Mouse (Mus musculus): ENCODE data around the gene Zdhhc22. TPM values are rescaled to one million over a fixed set of nuclear protein-coding genes. Genes with fewer than 3 reads are reported as not detected.

The Zdhhc22 gene
- total RNA-seq, 2 experiments from 2014 or later, result not detected

DNA sequence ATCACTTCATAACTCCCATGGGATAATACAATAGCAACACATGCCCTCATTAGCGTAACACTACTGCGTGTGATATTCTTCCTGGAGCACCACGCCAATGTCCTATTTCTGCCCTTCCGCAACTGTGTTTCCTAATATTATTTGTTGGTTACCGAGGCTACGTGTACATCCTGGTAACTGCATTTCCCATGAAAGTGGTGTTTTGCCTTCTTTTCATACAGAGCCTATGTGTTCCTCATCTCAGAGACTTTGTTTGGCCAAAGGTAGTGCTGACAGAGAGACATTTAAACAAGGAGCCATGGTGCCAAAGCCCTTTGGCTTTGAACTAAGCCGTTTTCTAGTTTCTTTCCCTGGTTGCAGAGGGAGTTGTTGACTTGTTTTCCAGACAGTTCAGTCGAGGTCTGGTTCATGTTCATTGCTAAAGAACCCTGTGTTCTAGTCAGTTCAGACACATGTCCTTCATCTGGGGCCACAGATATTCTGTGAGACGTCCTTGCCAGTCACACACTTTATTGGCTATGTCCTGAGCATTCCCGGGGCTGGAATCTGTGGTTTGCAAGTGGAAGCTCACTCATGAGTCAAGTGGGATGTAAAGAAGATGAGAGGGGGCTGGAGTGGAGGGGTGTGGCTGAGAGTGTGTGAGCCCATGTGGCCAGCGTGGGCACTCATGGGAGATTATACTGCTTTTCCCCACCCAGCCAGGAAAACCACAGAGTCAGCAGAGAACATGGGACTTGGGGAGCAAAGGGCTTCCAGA lies 53.5 kb downstream of the Zdhhc22 start:
- peak; percentile 70 to 82 for DNase-seq

DNA sequence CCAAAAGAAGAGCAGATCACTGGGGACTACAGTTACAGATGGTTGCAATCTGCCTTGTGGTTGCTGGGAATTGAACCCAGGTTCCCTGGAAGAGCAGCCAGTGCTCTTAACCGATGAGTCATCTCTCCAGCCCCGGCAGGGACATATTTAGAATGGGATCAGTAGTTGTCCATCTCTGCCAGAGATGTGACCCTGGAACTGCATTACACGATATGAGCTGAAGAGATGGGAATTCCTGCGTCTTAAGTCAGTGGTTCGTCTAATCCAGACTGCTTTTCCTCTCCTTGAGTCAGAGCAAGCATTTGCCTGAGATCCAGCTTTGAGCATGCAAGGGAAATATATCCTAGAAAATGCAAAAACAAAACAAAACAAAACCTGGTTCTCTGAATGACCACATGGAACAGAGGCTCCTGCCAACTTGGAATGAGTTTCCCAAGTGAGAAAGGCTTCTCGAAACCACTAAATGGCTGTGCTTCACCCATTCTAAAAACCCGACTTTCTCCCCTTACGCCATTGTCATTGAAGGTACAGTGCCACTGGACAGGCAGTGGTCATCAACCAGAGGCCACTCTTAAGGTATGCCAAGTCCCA lies 54.4 kb downstream of the Zdhhc22 start:
- peak; percentile 63 to 66 for DNase-seq

DNA sequence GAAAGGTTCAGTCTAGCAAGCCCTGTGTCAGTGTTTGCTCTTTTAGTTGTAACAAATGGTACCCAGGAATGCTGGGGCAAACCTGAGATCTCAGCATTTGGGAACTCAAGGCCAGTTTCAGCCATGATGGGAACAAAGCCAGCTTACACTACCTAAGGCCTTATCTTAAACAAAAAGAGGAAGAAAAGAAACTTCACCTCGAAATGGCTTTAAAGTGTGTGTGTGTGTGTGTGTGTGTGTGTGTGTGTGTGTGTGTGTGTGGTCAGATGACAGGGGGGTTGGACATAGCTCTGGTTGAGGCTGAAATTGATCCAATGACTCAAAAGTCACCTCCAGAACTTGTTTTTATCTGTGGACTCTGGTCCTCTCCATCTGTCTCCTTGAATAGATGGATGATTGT lies 55.5 kb downstream of the Zdhhc22 start:
- no peak for DNase-seq

- peak; percentile 85 to 88 for DNase-seq
These were observed 57.7 kb downstream of the Zdhhc22 start for GRCm38 (mm10) chr12:86932575-86932952.

DNA sequence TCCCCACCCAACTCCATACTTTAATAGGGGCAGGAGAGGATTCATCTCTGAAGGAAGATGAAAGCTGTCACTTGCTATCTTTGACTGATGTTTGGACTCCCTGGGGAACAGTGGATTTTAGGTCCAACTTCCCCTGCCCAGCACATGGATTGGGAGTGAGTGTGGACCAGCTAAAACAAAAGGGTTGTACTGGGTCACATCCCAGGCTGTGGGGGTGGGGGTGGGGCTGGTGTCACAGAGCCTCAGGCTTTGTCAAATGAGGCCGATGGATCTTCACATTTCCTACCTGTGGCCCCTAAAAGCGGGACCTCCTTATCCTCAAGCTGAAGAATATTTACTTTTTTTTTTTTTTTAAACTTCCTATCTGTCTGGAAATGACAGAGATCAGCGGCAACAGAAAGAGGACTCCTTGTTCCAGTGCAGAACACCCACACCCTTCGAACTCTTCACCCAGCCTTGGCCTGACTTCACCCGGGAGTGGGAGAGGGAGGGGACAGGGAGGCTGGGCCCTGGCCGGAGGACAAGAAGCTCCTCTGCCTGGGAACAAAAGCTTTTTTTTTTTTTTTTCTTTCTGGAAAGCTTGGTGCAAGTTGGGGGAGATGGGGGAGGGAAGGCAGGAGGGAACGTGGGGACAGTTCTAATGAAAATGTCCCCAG lies 58.2 kb downstream of the Zdhhc22 start:
- peak; percentile 92 to 97 for DNase-seq

- DNase-seq, result peak; percentile 60 to 67
These were observed 59.1 kb downstream of the Zdhhc22 start for GRCm38 (mm10) chr12:86930934-86931729.

Small RNAs within 50 kb of the gene (microRNA-seq; reads per million reads assigned to microRNA genes)
- gene Gm25847, result 0 reads per million in 2 experiments

Other genes starting within 250 kb of the Zdhhc22 start
- 10 to 100 TPM; 30.0 to 30.5 TPM for gene Irf2bpl, start 105.6 kb downstream of the Zdhhc22 start, total RNA-seq (2021)
- 10 to 100 TPM; 37.1 to 40.8 TPM for gene Cipc, start 43.4 kb downstream of the Zdhhc22 start, total RNA-seq (2021)
- under 1 TPM; 0.08 to 0.12 TPM for gene Tmem63c, start 30.9 kb upstream of the Zdhhc22 start, total RNA-seq (2021)
- gene Ngb, start 112.1 kb upstream of the Zdhhc22 start, total RNA-seq (2021), result not detected
- 10 to 100 TPM; 47.5 to 50.0 TPM for gene Gstz1, start 156.7 kb upstream of the Zdhhc22 start, total RNA-seq (2021)
- gene Pomt2, start 157.5 kb upstream of the Zdhhc22 start, total RNA-seq (2021), result 1 to 10 TPM; 8.5 to 9.4 TPM
- gene Samd15, start 209.3 kb upstream of the Zdhhc22 start, total RNA-seq (2021), result under 1 TPM; 0.26 to 0.30 TPM
- 1 to 10 TPM; 6.4 to 6.7 TPM for gene Tmed8, start 210.0 kb upstream of the Zdhhc22 start, total RNA-seq (2021)
- under 1 TPM; 0.46 to 0.69 TPM for gene Noxred1, start 248.3 kb upstream of the Zdhhc22 start, total RNA-seq (2021)